Mouse (Mus musculus): ENCODE data around the gene Il1r1. TPM values are rescaled to one million over a fixed set of nuclear protein-coding genes. Genes with fewer than 3 reads are reported as not detected.

Gene Il1r1
- polyA plus RNA-seq, 1 experiment from 2014 or later: 9.2 TPM

GRCm38 (mm10) chr1:40231116-40231515 lies 6.2 kb downstream of the Il1r1 start:
- peaks cover 53% of the 10 kb centered on the region for H3K4me1 ChIP-seq (replicated peaks)

GRCm38 (mm10) chr1:40233217-40233616 lies 8.3 kb downstream of the Il1r1 start:
- no peak overlapping the region for H3K4me3 ChIP-seq (replicated peaks)
- H3K9me3 ChIP-seq (replicated peaks): no peaks in the 10 kb centered on the region
- no peak overlapping the region for H3K4me2 ChIP-seq
- peak overlapping the region; percentile 36 for H3K27ac ChIP-seq
- no peak for ATAC-seq (ENCODE audit: low read depth)
- no peaks in the 10 kb centered on the region for H3K36me3 ChIP-seq
- 47% methylated on average over 7 of the region's 7 CpGs for WGBS (ENCODE audit: insufficient replicate concordance)
- no peak overlapping the region for H3K9ac ChIP-seq
- no peaks in the 10 kb centered on the region for H3K27me3 ChIP-seq
- DNase-seq: no peak
- H3K4me1 ChIP-seq (replicated peaks): peaks cover 51% of the 10 kb centered on the region

More at GRCm38 (mm10) chr1:40231116-40231515, 6.2 kb downstream of the Il1r1 start:
- WGBS (ENCODE audit: insufficient replicate concordance): 83% methylated on average over 3 of the region's 3 CpGs
- Histone ChIP-seq H3K9me3 (replicated peaks) (no peaks in the 10 kb centered on the region), H3K36me3 (no peaks in the 10 kb centered on the region), H3K4me2 (peak overlapping the region; percentile 45), H3K9ac (peak overlapping the region; percentile 33; the same call in 1 of the 2 replicates), H3K27me3 (no peaks in the 10 kb centered on the region), H3K27ac (peak overlapping the region; percentile 83), H3K4me3 (replicated peaks) (no peak overlapping the region)
- ATAC-seq (ENCODE audit: low read depth) (no peak), DNase-seq (peak; percentile 18)

- ATAC-seq (ENCODE audit: low read depth) (no peak), DNase-seq (no peak)
- Histone ChIP-seq H3K36me3 (no peaks in the 10 kb centered on the region), H3K9me3 (replicated peaks) (no peaks in the 10 kb centered on the region), H3K27ac (peak overlapping the region; percentile 36; the same call in 1 of the 2 replicates), H3K4me3 (replicated peaks) (no peak overlapping the region), H3K4me2 (no peak overlapping the region), H3K4me1 (replicated peaks) (peaks cover 47% of the 10 kb centered on the region), H3K9ac (no peak overlapping the region), H3K27me3 (no peaks in the 10 kb centered on the region)
- 61% methylated on average over 3 of the region's 3 CpGs for WGBS (ENCODE audit: insufficient replicate concordance)
Measured at GRCm38 (mm10) chr1:40233621-40234020, 8.7 kb downstream of the Il1r1 start.

GRCm38 (mm10) chr1:40235597-40236249 lies 10.8 kb downstream of the Il1r1 start:
- no peaks in the 10 kb centered on the region for H3K9me3 ChIP-seq (replicated peaks)
- no peak overlapping the region for H3K4me2 ChIP-seq
- 69% methylated on average over 5 of the region's 5 CpGs for WGBS (ENCODE audit: insufficient replicate concordance)
- no peak overlapping the region for H3K9ac ChIP-seq
- ATAC-seq (ENCODE audit: low read depth): no peak
- no peak overlapping the region for H3K27ac ChIP-seq
- H3K4me3 ChIP-seq (replicated peaks): no peak overlapping the region
- DNase-seq: no peak
- H3K4me1 ChIP-seq (replicated peaks): peaks cover 26% of the 10 kb centered on the region
- H3K36me3 ChIP-seq: no peaks in the 10 kb centered on the region
- H3K27me3 ChIP-seq: no peaks in the 10 kb centered on the region

- H3K27ac ChIP-seq: no peak overlapping the region
- H3K36me3 ChIP-seq: no peaks in the 10 kb centered on the region
- H3K9ac ChIP-seq: no peak overlapping the region
- H3K27me3 ChIP-seq: no peaks in the 10 kb centered on the region
- ATAC-seq (ENCODE audit: low read depth) (no peak), DNase-seq (no peak)
- 54% methylated on average over 6 of the region's 6 CpGs for WGBS (ENCODE audit: insufficient replicate concordance)
- peaks cover 17% of the 10 kb centered on the region for H3K4me1 ChIP-seq (replicated peaks)
- H3K9me3 ChIP-seq (replicated peaks): no peaks in the 10 kb centered on the region
- H3K4me3 ChIP-seq (replicated peaks): no peak overlapping the region
- no peak overlapping the region for H3K4me2 ChIP-seq
Measured at GRCm38 (mm10) chr1:40236694-40237093, 11.8 kb downstream of the Il1r1 start.

GRCm38 (mm10) chr1:40237094-40237493 lies 12.2 kb downstream of the Il1r1 start:
- Histone ChIP-seq H3K27me3 (no peaks in the 10 kb centered on the region), H3K9ac (no peak overlapping the region), H3K4me1 (replicated peaks) (peaks cover 13% of the 10 kb centered on the region), H3K27ac (no peak overlapping the region), H3K4me3 (replicated peaks) (no peak overlapping the region), H3K36me3 (no peaks in the 10 kb centered on the region), H3K4me2 (no peak overlapping the region), H3K9me3 (replicated peaks) (no peaks in the 10 kb centered on the region)
- ATAC-seq (ENCODE audit: low read depth) (no peak), DNase-seq (no peak)
- WGBS (ENCODE audit: insufficient replicate concordance): 60% methylated on average over 6 of the region's 6 CpGs

GRCm38 (mm10) chr1:40240353-40241092 lies 15.6 kb downstream of the Il1r1 start:
- H3K36me3 ChIP-seq: no peaks in the 10 kb centered on the region
- no peak overlapping the region for H3K4me2 ChIP-seq
- ATAC-seq (ENCODE audit: low read depth) (no peak), DNase-seq (no peak)
- no peak overlapping the region for H3K9ac ChIP-seq
- H3K27me3 ChIP-seq: no peaks in the 10 kb centered on the region
- no peak overlapping the region for H3K27ac ChIP-seq
- 73% methylated on average over 9 of the region's 9 CpGs for WGBS (ENCODE audit: insufficient replicate concordance)
- H3K4me1 ChIP-seq (replicated peaks): 0 out of 2 replicates have a peak, but pooled peaks cover 3% of the 10 kb centered on the region
- no peaks in the 10 kb centered on the region for H3K9me3 ChIP-seq (replicated peaks)
- no peak overlapping the region for H3K4me3 ChIP-seq (replicated peaks)

GRCm38 (mm10) chr1:40242717-40243116 lies 17.8 kb downstream of the Il1r1 start:
- 61% methylated on average over 1 of the region's 1 CpGs for WGBS (ENCODE audit: insufficient replicate concordance)
- H3K9me3 ChIP-seq (replicated peaks): no peaks in the 10 kb centered on the region
- H3K4me3 ChIP-seq (replicated peaks): no peak overlapping the region
- no peaks in the 10 kb centered on the region; the same call in 1 of the 2 replicates for H3K27me3 ChIP-seq
- DNase-seq: no peak
- H3K4me2 ChIP-seq: no peak overlapping the region
- no peaks in the 10 kb centered on the region for H3K4me1 ChIP-seq (replicated peaks)
- H3K9ac ChIP-seq: no peak overlapping the region
- ATAC-seq (ENCODE audit: low read depth): no peak
- no peaks in the 10 kb centered on the region for H3K36me3 ChIP-seq
- H3K27ac ChIP-seq: no peak overlapping the region

- DNase-seq (no peak), ATAC-seq (ENCODE audit: low read depth) (no peak)
- H3K27me3 ChIP-seq: no peaks in the 10 kb centered on the region; the same call in 1 of the 2 replicates
- no peaks in the 10 kb centered on the region for H3K4me1 ChIP-seq (replicated peaks)
- no peak overlapping the region for H3K4me2 ChIP-seq
- no peak overlapping the region for H3K9ac ChIP-seq
- 72% methylated on average over 3 of the region's 3 CpGs for WGBS (ENCODE audit: insufficient replicate concordance)
- no peak overlapping the region for H3K4me3 ChIP-seq (replicated peaks)
- no peaks in the 10 kb centered on the region for H3K36me3 ChIP-seq
- no peak overlapping the region for H3K27ac ChIP-seq
- no peaks in the 10 kb centered on the region for H3K9me3 ChIP-seq (replicated peaks)
Measured at GRCm38 (mm10) chr1:40243561-40243998, 18.7 kb downstream of the Il1r1 start.

GRCm38 (mm10) chr1:40250425-40250824 lies 25.5 kb downstream of the Il1r1 start:
- no peak overlapping the region for H3K4me2 ChIP-seq
- 43% methylated on average over 4 of the region's 4 CpGs for WGBS (ENCODE audit: insufficient replicate concordance)

GRCm38 (mm10) chr1:40252507-40252906 lies 27.6 kb downstream of the Il1r1 start:
- no peak for ATAC-seq (ENCODE audit: low read depth)
- H3K4me2 ChIP-seq: no peak overlapping the region

More at GRCm38 (mm10) chr1:40250425-40250824, 25.5 kb downstream of the Il1r1 start:
- 0 out of 2 replicates have a peak, but pooled peaks have one; percentile 39 for ATAC-seq (ENCODE audit: low read depth)
- DNase-seq: no peak
- no peak overlapping the region for H3K27ac ChIP-seq
- no peaks in the 10 kb centered on the region for H3K36me3 ChIP-seq
- 0 out of 2 replicates have a peak, but pooled peaks cover 2% of the 10 kb centered on the region for H3K4me1 ChIP-seq (replicated peaks)
- H3K4me3 ChIP-seq (replicated peaks): no peak overlapping the region
- no peaks in the 10 kb centered on the region for H3K9me3 ChIP-seq (replicated peaks)
- no peak overlapping the region for H3K9ac ChIP-seq
- H3K27me3 ChIP-seq: no peaks in the 10 kb centered on the region; the same call in 1 of the 2 replicates

More at GRCm38 (mm10) chr1:40252507-40252906, 27.6 kb downstream of the Il1r1 start:
- H3K4me1 ChIP-seq (replicated peaks): 0 out of 2 replicates have a peak, but pooled peaks cover 2% of the 10 kb centered on the region
- DNase-seq: no peak
- 69% methylated on average over 6 of the region's 6 CpGs for WGBS (ENCODE audit: insufficient replicate concordance)
- no peaks in the 10 kb centered on the region for H3K27me3 ChIP-seq
- no peak overlapping the region for H3K4me3 ChIP-seq (replicated peaks)
- no peak overlapping the region for H3K27ac ChIP-seq
- no peaks in the 10 kb centered on the region for H3K9me3 ChIP-seq (replicated peaks)
- H3K9ac ChIP-seq: no peak overlapping the region
- no peaks in the 10 kb centered on the region for H3K36me3 ChIP-seq

All from liver, embryonic 13.5 days (tissue).